Mouse (Mus musculus): ENCODE measurements at regions not wholly inside any gene's neighbourhood (a gene's known extent, or its start where the extent isn't known, plus 50 kb on each side); places are given as distances from the start of the nearest gene placed in this dataset.

GRCm38 (mm10) chr11:117423422-117423821 is 60.7 kb upstream of the Gm11733 start:
- peaks cover 29% of the 10 kb centered on the region for H3K27me3 ChIP-seq (ENCODE audit: control insufficient read depth, insufficient read depth, insufficient read length)

GRCm38 (mm10) chr11:117425466-117425865 is 58.7 kb upstream of the Gm11733 start:
- Histone ChIP-seq H3K79me3 (ENCODE audit: low read depth) (no peaks in the 10 kb centered on the region), H3K36me3 (ENCODE audit: control insufficient read depth, insufficient read depth) (no peaks in the 10 kb centered on the region), H3ac (ENCODE audit: control insufficient read depth, insufficient read length, low read depth) (no peak overlapping the region), H3K4me3 (ENCODE audit: insufficient read depth, poor library complexity, severe bottlenecking) (no peak overlapping the region), H3K79me2 (ENCODE audit: control insufficient read depth, insufficient read depth) (no peaks in the 10 kb centered on the region), H3K27me3 (ENCODE audit: control insufficient read depth, insufficient read depth, insufficient read length) (peaks cover 22% of the 10 kb centered on the region)
- no peak for TF ChIP-seq MAX (IDR thresholded peaks at IDR 0.05)
- TF ChIP-seq USF1 (IDR thresholded peaks at IDR 0.05; ENCODE audit: low read depth): no peak
- TF ChIP-seq CTCF (IDR thresholded peaks at IDR 0.05; ENCODE audit: control insufficient read depth, insufficient read depth, insufficient read length): no peak
- TF ChIP-seq MYOG (IDR thresholded peaks at IDR 0.05; ENCODE audit: control insufficient read depth, extremely low read depth, insufficient read length): no peak
- no peak for TF ChIP-seq FOSL1 (IDR thresholded peaks at IDR 0.05; ENCODE audit: insufficient read depth, low read length, poor library complexity, severe bottlenecking)
- no peak for TF ChIP-seq CEBPB (IDR thresholded peaks at IDR 0.05; ENCODE audit: low read depth)
- TF ChIP-seq MYOD1 (IDR thresholded peaks at IDR 0.05; ENCODE audit: control insufficient read depth, insufficient read length, low read depth): no peak

More at GRCm38 (mm10) chr11:117423422-117423821, 60.7 kb upstream of the Gm11733 start:
- TF ChIP-seq MYOG (IDR thresholded peaks at IDR 0.05; ENCODE audit: control insufficient read depth, extremely low read depth, insufficient read length): no peak
- TF ChIP-seq USF1 (IDR thresholded peaks at IDR 0.05; ENCODE audit: low read depth): no peak
- no peak for TF ChIP-seq CTCF (IDR thresholded peaks at IDR 0.05; ENCODE audit: control insufficient read depth, insufficient read depth, insufficient read length)
- TF ChIP-seq MYOD1 (IDR thresholded peaks at IDR 0.05; ENCODE audit: control insufficient read depth, insufficient read length, low read depth): no peak
- TF ChIP-seq FOSL1 (IDR thresholded peaks at IDR 0.05; ENCODE audit: insufficient read depth, low read length, poor library complexity, severe bottlenecking): no peak
- Histone ChIP-seq H3K79me3 (ENCODE audit: low read depth) (no peaks in the 10 kb centered on the region), H3ac (ENCODE audit: control insufficient read depth, insufficient read length, low read depth) (no peak overlapping the region), H3K79me2 (ENCODE audit: control insufficient read depth, insufficient read depth) (no peaks in the 10 kb centered on the region), H3K4me3 (ENCODE audit: insufficient read depth, poor library complexity, severe bottlenecking) (no peak overlapping the region), H3K36me3 (ENCODE audit: control insufficient read depth, insufficient read depth) (no peaks in the 10 kb centered on the region)

- Histone ChIP-seq H3K4me3 (ENCODE audit: insufficient read depth, poor library complexity, severe bottlenecking) (no peak overlapping the region), H3ac (ENCODE audit: control insufficient read depth, insufficient read length, low read depth) (no peak overlapping the region), H3K79me2 (ENCODE audit: control insufficient read depth, insufficient read depth) (no peaks in the 10 kb centered on the region), H3K27me3 (ENCODE audit: control insufficient read depth, insufficient read depth, insufficient read length) (peaks cover 22% of the 10 kb centered on the region), H3K79me3 (ENCODE audit: low read depth) (no peaks in the 10 kb centered on the region), H3K36me3 (ENCODE audit: control insufficient read depth, insufficient read depth) (no peaks in the 10 kb centered on the region)
- TF ChIP-seq CEBPB (IDR thresholded peaks at IDR 0.05; ENCODE audit: low read depth) (no peak), MYOG (IDR thresholded peaks at IDR 0.05; ENCODE audit: control insufficient read depth, extremely low read depth, insufficient read length) (no peak), USF1 (IDR thresholded peaks at IDR 0.05; ENCODE audit: low read depth) (no peak), CTCF (IDR thresholded peaks at IDR 0.05; ENCODE audit: control insufficient read depth, insufficient read depth, insufficient read length) (no peak), FOSL1 (IDR thresholded peaks at IDR 0.05; ENCODE audit: insufficient read depth, low read length, poor library complexity, severe bottlenecking) (no peak), MAX (IDR thresholded peaks at IDR 0.05) (no peak), MYOD1 (IDR thresholded peaks at IDR 0.05; ENCODE audit: control insufficient read depth, insufficient read length, low read depth) (no peak)
Observed at GRCm38 (mm10) chr11:117425927-117426326, 58.2 kb upstream of the Gm11733 start.

GRCm38 (mm10) chr11:117426651-117427050 is 57.5 kb upstream of the Gm11733 start:
- no peaks in the 10 kb centered on the region for H3K36me3 ChIP-seq (ENCODE audit: control insufficient read depth, insufficient read depth)
- H3ac ChIP-seq (ENCODE audit: control insufficient read depth, insufficient read length, low read depth): no peak overlapping the region
- no peak overlapping the region for H3K4me3 ChIP-seq (ENCODE audit: insufficient read depth, poor library complexity, severe bottlenecking)
- H3K79me2 ChIP-seq (ENCODE audit: control insufficient read depth, insufficient read depth): no peaks in the 10 kb centered on the region
- H3K79me3 ChIP-seq (ENCODE audit: low read depth): no peaks in the 10 kb centered on the region
- TF ChIP-seq FOSL1 (IDR thresholded peaks at IDR 0.05; ENCODE audit: insufficient read depth, low read length, poor library complexity, severe bottlenecking): no peak
- no peak for TF ChIP-seq CEBPB (IDR thresholded peaks at IDR 0.05; ENCODE audit: low read depth)
- no peak for TF ChIP-seq MAX (IDR thresholded peaks at IDR 0.05)
- no peak for TF ChIP-seq MYOD1 (IDR thresholded peaks at IDR 0.05; ENCODE audit: control insufficient read depth, insufficient read length, low read depth)
- TF ChIP-seq MYOG (IDR thresholded peaks at IDR 0.05; ENCODE audit: control insufficient read depth, extremely low read depth, insufficient read length): no peak
- no peak for TF ChIP-seq CTCF (IDR thresholded peaks at IDR 0.05; ENCODE audit: control insufficient read depth, insufficient read depth, insufficient read length)
- no peak for TF ChIP-seq USF1 (IDR thresholded peaks at IDR 0.05; ENCODE audit: low read depth)
- H3K27me3 ChIP-seq (ENCODE audit: control insufficient read depth, insufficient read depth, insufficient read length): peaks cover 23% of the 10 kb centered on the region

- TF ChIP-seq USF1 (IDR thresholded peaks at IDR 0.05; ENCODE audit: low read depth) (no peak), MAX (IDR thresholded peaks at IDR 0.05) (no peak), CEBPB (IDR thresholded peaks at IDR 0.05; ENCODE audit: low read depth) (no peak), CTCF (IDR thresholded peaks at IDR 0.05; ENCODE audit: control insufficient read depth, insufficient read depth, insufficient read length) (no peak), FOSL1 (IDR thresholded peaks at IDR 0.05; ENCODE audit: insufficient read depth, low read length, poor library complexity, severe bottlenecking) (no peak), MYOG (IDR thresholded peaks at IDR 0.05; ENCODE audit: control insufficient read depth, extremely low read depth, insufficient read length) (no peak), MYOD1 (IDR thresholded peaks at IDR 0.05; ENCODE audit: control insufficient read depth, insufficient read length, low read depth) (no peak)
- Histone ChIP-seq H3K79me2 (ENCODE audit: control insufficient read depth, insufficient read depth) (no peaks in the 10 kb centered on the region), H3K79me3 (ENCODE audit: low read depth) (no peaks in the 10 kb centered on the region), H3K4me3 (ENCODE audit: insufficient read depth, poor library complexity, severe bottlenecking) (no peak overlapping the region), H3ac (ENCODE audit: control insufficient read depth, insufficient read length, low read depth) (no peak overlapping the region), H3K36me3 (ENCODE audit: control insufficient read depth, insufficient read depth) (no peaks in the 10 kb centered on the region), H3K27me3 (ENCODE audit: control insufficient read depth, insufficient read depth, insufficient read length) (peaks cover 23% of the 10 kb centered on the region)
Observed at GRCm38 (mm10) chr11:117427808-117428510, 56.2 kb upstream of the Gm11733 start.

All from C2C12 (cell line).